Mouse (Mus musculus) liver, postnatal 0 days (tissue): ENCODE data around the gene Aatk.

Source experiments
- CTCF ChIP-seq: sonication (generic); IDR thresholded peaks from 2 replicates; pipeline ENCODE4 v1.5.1; 2016; ENCODE audit warnings: antibody characterized with exemption, low read depth
- EP300 ChIP-seq: IDR thresholded peaks from 2 replicates; pipeline ENCODE4 v1.6.1; 2016; ENCODE audit warnings: antibody characterized with exemption, low read depth, mild to moderate bottlenecking

DNA sequence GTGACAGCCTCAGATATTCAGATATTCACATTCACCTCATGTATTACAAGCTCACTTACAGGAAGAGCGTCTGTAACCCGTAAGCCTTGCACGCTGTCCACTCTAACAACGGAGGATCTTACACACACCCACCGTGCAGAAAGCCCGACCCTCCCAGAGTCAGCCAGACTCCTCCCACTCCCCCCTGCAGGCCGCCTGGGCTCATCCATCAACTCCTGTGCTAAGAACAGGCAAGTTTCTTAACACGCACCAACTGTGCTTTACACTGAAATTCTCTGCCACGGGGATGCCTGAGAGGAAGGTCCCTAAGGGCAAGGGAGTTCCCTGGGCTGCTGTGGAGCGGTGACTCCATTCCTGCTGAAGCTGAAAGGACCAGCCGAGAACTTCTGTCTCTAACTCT is 22.3 kb upstream of the Aatk start:
- no peak for TF ChIP-seq CTCF
- no peak for TF ChIP-seq EP300
